Mouse (Mus musculus) thymus, adult 2 months (tissue): ENCODE measurements around the gene Dapk2.

Experiments used
- CTCF ChIP-seq: fragments of 200-500 bp; IDR thresholded peaks from 2 replicates; pipeline ENCODE4 v1.5.1; 2012; ENCODE audit warnings: mild to moderate bottlenecking, control low read depth, low read length, moderate library complexity, borderline replicate concordance; ENCODE audit not compliant: control insufficient read depth, poor library complexity, insufficient read depth; ENCODE audit errors: extremely low read depth
- POLR2A ChIP-seq: fragments of 200-500 bp; IDR thresholded peaks from 2 replicates; pipeline ENCODE4 v1.6.1; 2012; ENCODE audit warnings: mild to moderate bottlenecking, low read length, control low read depth, moderate library complexity; ENCODE audit not compliant: control insufficient read depth, poor library complexity, insufficient read depth; ENCODE audit errors: extremely low read depth

GRCm38 (mm10) chr9:66124111-66124531, 33.9 kb upstream of the Dapk2 start:
- TF ChIP-seq CTCF (no peak), POLR2A (no peak)
